Mouse (Mus musculus) right cerebral cortex, adult 2 months (tissue): Measurements from ENCODE around the gene Mta2.

Experiments
- DNase-seq, 2 experiments: peaks; one replicate each; pipeline ENCODE4 v3.0.0; 2021 to 2022; ENCODE audit warnings: low spot score in 2 of 2

Mta2 gene

DNA sequence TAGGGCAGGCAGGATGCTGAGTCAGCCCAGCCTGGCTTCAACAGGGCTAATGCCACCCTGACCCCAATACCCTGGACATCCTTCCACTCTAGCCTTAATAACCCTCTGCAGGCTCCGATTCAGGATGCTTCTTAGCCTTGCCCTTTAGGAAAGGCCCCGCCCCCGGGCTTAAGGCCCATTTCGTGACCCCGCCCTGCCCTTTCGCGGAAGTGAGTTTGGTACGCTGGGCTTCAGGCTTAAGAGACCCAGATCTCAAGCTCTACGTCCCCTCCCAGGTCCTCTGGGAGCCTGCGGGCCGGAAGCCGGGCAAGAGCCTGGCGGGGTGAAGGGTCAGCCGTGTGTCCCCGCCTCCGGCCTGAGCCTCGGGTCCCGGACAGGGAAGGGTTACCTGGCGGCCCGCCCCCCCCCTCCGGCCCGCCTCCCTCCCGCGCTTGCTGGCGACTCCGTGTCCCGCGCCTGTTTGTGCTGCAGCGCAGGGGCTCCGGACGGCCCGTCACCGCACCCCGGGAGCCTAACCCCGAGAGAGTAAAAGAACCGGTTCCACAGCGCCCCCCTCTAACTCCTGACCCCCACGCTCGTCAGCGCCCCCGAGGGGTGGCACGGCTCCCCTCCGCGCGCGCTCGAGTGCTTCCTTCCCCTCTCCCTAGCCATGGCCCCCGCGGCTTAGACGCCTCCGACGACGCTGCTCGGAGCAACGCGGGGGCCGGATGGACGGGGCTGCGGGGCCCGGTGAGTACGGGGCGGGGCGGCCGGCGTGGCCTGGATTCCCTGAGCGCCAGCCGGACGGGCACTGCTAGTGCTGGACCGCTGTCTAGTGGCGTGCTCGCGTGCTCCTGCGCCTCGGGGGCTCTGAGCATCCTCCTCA is 12.2 kb upstream of the Mta2 start, which contains the start of the genes Rom1 and Eml3:
Gene Rom1, minus strand, starts transcription at position 133 of the 865 bp plus-strand sequence.
Gene Eml3, plus strand, starts transcription at position 329 of the 865 bp plus-strand sequence.
- peak; percentile 42 to 65 for DNase-seq

DNA sequence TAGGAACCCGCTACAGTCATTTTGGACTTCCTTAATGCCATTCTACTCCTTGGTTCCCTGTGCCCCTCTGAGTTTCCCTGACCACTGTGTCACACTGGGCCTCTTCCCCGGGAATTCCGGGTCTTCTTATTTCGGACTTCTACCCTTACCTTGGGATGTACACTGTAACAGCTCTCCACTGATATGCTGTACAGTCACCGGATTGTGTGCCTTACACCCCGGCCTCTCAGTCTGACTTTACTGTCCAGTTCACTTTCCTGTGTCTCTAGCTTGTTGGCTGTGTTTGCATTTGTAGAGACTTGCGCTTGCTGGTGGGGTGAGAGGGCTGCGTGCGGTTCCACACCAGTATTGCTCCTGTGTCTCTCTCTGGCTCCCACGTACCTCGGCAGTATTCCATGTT is 11.6 kb upstream of the Mta2 start:
- DNase-seq = no peak

DNA sequence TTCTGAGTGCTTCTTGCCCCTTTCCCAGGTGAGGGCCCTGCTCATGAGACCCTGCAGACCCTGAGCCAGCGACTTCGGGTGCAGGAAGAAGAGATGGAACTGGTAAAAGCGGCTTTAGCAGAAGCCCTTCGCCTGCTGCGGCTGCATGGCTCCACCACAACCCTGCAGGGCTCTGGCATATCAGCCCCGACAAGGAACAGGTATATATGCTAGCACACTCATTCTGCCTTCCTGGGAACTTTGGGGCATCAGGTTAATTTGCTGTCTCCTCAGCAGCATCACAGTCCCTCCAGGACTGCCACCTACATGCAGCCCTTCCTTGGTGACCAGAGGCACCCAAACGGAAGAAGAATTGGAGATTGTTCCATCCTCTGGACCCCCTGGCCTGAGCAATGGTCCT is 10.9 kb upstream of the Mta2 start:
- no peak for DNase-seq

DNA sequence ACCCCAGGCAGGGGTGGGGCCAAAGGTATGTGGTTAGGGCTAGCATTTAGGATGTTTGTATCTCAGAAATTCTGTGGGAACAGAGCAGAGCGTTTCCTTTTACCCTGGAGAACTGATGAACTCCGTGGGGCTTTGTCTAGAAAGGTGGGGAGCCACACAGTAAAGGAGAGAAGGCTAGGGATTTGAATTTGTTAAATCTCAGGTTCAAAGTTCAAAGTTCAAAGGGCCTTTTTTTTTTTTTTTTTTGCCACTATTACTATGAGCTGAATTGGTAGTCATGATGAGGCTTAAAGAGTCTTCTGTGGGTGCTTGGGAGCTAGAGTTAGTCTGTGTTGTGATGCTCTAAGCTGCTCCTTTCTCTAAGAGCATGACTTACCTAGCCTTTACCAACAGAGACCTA is 4.9 kb upstream of the Mta2 start:
- DNase-seq = no peak

DNA sequence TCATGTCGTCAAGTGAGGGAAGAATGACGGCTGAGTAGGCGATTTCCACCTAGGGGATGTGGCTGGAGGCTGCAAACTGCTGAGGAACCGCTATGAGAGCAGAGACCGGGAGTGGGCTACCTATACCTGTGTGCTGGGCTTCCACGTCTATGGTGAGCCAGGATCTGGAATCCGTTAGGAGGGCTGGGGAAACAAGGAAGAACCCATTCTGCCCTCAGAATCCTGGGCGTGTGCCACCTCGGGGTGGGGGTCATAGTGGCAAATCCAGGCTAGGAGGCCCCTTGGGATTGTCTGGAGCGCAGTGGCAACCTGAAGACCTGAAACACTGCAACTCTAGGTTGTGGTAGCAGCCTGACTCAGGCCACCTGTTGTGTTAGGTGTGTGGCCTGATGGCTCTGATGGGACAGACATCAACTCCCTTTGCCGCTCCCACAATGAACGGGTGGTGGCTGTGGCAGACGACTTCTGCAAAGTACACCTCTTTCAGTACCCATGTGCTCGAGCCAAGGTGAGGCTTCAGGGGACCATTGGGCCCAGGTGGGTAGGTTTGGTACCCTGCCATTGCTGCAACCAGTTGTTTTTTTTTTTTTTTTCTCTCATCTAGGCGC is 1.0 kb upstream of the Mta2 start:
- no peak for DNase-seq

DNA sequence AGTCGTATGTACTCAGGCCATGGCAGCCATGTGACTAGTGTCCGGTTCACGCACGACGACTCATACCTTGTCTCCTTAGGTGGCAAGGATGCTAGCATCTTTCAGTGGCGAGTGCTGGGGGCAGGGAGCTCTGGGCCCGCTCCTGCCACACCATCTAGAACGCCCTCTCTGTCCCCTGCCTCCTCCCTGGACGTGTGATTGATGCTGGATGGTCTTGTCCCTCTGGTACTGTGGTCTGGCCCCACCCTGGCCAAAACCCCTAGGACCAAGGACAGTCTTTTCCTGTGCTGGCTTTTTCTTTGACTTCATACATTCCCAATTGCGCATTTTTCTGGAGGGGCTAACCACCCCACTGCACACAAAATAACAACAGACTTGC is 550 bp upstream of the Mta2 start:
- DNase-seq = no peak

DNA sequence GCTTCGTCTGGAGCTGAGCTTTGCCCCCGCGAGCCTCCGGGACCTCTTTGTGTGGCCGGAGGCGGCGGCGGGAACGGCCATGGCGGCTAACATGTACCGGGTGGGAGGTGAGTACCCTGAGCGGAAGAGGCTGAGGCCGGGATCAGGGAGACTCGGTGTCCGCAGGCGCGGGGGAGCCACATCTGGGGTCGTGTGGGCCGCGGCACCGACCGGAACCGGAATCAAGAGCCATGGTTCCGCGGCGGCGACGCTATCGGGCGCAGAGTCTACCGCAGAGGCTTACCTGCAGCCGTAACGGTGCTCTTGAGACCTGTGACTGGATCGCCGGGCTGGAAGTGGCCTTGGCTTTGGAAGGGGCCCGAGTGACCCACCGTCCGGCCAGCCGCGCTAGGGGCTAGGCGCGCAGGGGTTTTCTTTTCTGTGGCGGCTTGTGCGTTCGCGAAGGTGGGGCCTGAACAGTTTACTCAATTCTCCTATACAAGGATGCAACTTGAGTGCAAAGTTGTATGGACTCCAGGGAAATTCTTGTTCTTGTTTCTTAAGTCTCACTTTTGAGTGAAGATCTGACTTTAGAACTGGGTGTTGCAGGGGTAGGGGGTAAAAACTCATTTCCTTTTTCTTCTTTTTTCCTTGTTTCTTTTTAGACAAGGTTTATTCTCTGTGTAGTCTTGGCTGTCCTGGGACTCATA is 745 bp downstream of the Mta2 start:
- peak; percentile 54 to 59 for DNase-seq

DNA sequence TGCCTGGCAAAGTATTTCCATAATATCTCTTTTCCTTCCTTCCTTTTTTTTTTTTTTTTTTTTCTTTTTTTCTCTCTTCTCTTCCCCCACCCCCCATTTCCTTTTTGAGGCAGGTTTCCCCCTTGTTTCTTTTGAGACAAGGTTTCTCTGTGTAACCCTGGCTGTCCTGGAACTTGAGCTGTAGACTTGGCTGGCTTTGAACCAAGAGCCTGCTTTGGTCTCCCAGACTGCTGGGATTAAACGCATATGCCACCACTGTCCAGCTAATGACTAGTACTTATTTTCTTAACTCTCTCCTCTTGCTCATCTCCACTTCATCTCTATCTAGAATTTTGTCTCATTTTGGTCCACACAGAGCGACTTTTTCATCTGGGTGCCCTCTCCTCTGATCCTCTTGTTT is 1.4 kb downstream of the Mta2 start:
- DNase-seq = no peak

DNA sequence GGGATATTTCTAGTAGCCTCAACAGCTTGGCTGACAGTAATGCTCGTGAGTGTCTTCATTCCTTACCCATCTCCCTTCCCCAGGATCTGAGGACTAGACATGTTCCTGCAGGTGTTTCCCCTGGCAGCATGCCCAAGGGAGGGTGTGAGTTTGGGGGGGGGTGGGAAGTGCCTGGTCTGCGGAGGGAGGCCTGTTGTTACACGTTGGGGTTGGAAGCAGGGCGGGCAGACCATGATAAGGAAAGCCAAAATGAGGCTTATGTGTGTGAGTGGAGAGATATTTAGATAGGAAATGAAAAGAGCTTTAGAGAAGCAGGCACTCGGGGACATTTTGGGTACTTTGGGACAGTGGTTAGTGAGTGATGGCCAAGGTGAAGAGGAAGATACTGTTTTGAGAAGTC is 2.4 kb downstream of the Mta2 start:
- no peak for DNase-seq

DNA sequence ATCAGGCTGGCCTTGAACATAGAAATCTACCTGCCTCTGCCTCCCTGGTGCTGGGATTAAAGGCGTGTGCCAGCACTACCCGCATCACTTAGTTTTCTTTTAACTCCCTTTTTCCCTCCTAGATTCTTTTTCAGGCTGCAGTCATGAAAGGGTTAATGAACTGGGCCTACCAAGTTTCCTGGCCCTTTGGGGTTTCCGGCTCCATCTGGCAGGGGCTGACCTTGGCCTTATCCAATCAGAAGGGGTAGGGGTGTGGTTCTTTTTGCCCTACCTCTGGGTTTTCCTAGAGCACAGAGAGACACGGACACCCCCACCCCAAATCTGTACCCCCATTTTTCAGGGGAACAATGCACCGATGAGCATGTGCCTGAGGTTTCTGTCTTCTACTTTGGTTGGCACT is 3.1 kb downstream of the Mta2 start:
- DNase-seq = no peak

DNA sequence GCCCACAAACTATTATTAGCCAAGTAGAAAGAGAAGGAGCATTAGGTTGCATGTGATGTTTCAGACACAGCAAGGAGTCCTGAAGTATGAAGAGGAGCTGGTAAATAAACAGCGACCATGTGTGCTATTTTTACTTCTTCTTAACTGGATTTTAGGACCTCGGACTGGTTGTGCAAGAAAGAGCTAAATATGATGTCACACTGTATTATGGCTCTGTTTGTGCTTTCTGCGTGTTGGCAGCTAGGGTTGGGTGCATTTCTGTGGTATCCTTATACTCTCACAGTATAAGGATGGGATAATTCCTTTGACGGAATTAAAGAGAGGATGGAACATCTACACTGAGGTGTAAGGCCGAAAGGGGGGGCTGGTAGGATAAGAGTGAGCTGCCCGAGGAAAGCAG is 3.6 kb downstream of the Mta2 start:
- DNase-seq = no peak

DNA sequence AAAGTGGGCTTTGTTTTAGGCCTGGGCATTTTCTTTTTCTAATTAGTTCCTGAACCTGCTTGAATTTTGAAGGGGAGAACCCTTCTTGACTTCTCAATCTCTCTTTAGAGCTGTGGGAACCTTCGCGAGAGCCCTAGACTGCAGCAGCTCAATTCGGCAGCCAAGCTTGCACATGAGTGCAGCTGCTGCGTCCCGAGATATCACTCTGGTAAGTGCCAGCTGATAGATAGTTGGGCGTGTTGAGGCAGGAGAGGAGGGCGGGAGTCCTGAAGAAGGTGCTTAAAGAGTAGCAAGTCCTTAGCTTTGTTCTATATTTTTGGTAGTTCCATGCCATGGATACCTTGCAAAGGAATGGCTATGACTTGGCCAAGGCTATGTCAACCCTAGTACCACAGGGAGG is 5.3 kb downstream of the Mta2 start:
- DNase-seq = no peak

DNA sequence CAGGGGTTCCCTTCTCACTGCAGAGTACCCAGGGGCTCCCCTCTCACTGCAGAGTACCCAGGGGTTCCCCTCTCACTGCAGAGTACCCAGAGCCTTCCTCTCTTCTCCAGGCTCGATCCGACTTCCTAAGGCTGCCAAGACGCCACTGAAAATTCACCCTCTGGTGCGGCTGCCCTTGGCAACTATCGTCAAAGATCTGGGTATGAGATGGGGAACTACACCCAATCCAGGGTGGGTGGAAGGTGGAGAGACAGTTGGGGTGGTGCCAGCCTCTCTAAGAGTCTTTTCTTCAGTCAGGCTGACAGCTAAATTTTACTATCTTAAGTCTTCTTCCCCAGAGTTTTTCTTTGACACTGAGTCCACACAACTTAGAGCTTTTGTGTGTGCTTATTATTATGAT is 8.5 kb downstream of the Mta2 start:
- DNase-seq = no peak

DNA sequence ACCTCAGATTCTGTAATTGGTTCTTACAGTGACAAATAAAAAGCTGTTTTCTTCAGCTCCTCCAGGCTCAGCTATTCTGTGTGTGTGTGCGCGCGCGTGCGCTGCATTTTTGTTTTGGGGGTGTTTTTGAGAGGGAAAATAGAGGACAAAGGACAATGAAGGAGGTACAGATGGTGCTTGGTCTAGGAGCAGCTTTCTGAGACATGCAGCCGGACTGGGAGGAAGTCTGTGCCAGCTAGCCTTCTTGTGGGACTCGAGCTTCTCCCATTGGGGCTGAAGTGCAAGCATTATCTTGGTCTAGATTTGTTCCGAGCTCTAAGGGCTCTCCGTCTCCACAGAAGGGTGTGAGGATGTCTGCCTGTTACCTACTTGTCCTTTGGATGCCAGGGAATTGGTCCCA is 10.6 kb downstream of the Mta2 start:
- DNase-seq = no peak

DNA sequence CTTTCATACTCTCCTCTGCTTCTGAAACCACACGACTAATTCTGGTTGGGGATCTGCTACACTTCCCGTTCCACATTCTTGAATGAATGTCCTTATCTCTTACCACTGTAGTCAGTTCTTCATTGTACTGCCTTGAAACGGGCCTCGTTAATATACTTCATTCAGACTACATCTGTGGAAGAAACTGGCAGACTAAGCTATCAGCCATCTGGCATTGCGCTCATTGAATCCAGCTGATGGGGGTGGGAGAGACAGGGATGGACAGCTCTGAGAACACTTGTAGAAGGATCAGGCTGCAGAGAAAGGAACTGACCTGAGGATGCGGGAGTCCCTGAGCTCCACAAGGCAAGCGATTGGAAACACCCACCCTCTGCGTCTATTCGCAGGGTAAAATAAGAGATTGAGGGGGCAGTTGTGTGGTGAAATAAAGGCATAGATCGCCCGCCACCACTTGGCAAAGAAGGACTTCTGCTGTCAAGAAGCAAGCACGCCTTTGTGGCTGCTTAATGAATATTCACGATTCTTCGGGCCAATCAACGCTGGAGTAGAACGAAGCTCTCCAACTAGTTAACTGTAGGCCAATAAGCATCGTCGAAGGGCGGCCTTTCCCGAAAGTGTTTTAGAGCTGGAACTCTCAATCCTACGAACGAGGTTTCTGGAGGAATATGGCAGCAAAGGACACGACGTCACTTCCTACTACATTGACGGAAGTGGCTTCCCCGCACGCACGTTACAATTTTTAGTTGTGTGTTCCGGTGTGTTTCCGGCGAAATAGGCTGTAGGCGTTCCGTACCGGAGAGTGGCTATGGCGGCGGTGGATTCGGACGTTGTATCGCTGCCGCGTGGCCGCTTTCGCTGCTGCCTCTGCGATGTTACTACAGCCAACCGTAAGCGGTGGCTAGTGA is 11.7 kb downstream of the Mta2 start, which contains the start of gene Tut1:
Gene Tut1, plus strand, starts transcription at position 713 of the 905 bp plus-strand sequence.
- peak; percentile 97 for DNase-seq

DNA sequence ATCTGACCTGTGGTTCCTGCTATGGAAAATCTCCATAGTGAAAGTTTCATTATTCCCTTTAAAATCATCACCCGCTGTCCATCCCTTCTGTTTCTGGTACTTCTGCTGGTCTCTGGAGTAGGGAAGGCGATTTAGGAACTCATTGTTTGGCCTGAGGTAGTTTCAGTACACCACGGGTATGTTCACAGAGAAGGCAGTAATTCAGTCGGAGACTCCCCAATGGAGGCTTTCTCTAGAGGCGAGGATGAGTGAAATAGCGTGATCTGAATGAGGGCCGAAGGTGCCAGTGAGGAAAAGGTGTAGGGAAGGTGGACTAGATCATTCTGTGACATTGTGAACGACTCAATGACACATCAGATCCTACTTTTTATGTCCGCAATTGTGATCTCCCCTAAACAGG is 12.5 kb downstream of the Mta2 start:
- no peak for DNase-seq

DNA sequence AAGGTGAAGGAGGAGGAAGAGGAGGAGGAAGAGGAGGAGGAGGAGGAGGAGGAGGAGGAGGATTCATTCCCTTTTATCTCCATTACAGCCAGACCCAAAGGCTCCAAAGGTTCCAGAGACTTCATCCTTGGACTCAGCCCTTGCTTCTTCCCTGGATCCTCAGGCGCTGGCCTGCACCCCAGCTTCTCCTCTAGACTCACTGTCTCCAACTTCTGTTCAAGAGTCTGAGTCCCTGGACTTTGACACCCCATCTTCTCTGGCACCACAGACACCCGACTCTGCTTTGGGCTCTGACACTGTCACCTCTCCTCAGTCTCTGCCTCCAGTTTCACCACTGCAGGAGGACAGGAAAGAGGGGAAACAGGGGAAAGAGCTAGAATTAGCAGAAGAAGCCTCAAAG is 20.6 kb downstream of the Mta2 start:
- DNase-seq = no peak

DNA sequence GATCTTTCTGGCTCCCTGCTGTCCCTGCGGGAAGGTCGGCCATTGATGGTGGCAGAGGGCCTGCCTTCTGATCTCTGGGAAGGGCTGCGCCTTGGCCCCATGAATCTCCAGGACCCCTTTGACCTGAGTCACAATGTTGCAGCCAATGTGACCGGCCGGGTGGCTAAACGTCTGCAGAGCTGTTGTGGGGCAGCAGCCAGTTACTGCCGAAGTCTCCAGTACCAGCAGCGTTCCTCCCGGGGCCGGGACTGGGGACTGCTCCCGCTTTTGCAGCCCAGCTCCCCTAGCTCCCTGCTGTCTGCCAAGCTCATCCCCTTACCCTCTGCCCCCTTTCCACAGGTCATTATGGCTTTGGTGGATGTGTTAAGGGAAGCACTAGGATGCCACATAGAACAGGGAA is 23.4 kb downstream of the Mta2 start:
- DNase-seq = no peak

DNA sequence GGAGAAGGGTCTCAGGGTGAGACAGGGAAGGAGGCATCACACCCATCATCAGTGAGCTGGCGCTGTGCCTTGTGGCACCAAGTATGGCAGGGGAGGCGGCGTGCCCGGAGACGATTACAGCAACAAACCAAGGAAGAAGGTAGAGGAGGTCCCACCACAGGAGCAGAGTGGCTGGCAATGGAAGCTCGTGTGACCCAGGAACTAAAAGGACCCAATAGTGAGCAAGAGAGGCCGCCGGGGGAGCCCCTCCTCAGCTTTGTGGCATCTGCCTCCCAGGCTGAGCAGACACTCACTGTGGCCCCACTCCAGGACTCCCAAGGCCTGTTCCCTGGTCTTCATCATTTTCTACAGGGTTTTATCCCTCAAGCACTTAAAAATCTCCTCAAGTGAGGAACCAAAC is 24.1 kb downstream of the Mta2 start:
- no peak for DNase-seq

DNA sequence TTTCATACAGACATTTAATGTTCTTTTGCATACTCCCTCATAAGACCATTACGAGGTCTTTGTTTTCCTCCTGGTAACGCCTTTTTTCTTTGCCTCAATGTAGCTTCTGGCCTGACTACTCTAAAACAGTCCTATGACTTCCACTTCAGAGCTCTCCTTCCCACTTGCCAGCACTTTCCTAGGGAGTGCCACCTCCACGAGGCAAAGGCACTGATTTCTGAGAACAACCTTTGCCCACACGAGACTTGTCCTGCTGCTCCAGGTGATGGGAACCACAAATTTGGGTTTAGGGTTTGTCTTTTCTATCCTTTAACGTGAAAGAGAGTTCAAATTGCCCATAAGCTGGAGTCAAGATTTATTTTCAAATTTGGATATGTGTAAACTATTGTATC is 24.5 kb downstream of the Mta2 start:
- DNase-seq = no peak

DNA sequence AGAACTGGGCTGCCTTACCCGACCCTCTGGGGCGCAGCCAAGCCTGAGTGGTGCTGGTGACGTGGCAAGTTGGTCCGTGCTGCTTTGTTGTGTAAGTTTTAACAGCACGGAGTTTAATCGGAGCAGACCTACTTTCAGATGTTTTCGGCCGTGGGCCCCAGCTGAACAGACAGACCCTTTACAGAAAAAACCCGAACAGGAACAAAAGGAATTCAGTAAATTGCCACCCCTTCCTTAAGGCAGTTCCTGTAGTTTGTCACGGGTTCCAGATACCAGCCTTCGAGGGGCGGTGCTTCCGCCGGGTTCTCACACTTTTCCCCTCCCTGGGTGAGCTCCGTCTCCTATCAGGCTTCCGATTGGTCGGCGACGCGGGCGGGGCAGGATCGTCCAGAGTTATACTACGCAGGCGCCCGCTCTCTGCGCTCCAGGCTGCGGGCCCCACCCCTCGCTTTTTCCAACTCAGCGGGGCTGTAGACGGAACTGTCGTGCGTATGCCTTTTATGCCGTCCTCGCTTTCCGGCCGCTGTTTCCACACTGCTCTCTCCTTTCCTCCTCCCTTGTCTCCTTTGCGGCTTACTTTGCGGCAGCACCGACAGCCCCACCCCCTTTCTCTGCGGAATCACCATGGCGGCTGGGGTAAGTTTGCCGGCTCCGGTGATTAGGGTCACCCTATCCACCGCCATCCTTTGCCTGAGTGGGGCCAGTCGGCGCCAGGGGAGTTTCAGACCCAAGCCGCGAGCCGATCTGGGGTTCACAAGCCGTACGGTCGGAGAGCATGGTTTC is 25.1 kb downstream of the Mta2 start, which contains the start of gene Eef1g:
Gene Eef1g, plus strand, starts transcription at position 452 of the 783 bp plus-strand sequence.
- peak; percentile 99 for DNase-seq
